ENCODE assay signal across 21 mouse cellular contexts in genomic region chr11:104123479-104123878, GRCm38 (mm10). TPM values are rescaled to one million over a fixed set of nuclear protein-coding genes. Genes with fewer than 3 reads are reported as not detected.
DNase-seq lines count a peak whose midpoint lies in the region; TF ChIP-seq lines count a peak whose summit lies in the region.
"Had no signal": no experiment of that assay in that cellular context is flagged by ENCODE, and none has a peak within 500 bp of the region (broad histone marks: within the 10 kb centered on the region; RNA-seq: fewer than 3 reads in every experiment).

No protein-coding gene starts in this region.

- H3K79me2 ChIP-seq in CH12.LX (replicated peaks; ENCODE audit: control insufficient read depth, extremely low read depth, insufficient read depth, poor library complexity, severe bottlenecking), result no peaks in the 10 kb centered on the region

- in situ Hi-C loops in CH12.LX (cut with MboI; ENCODE audit: low pct_ligation_motif_present, low pct_unique_long_range_greater_than_20kb, low sequenced_read_pairs), result no loop called here

- H3K9me3 ChIP-seq in CH12.LX (replicated peaks; ENCODE audit: low read length), result peaks cover 2% of the 10 kb centered on the region
- H3K9me3 ChIP-seq: embryonic facial prominence, embryonic 13.5 days; embryonic facial prominence, embryonic 15.5 days; forebrain, embryonic 10.5 days; forebrain, embryonic 12.5 days had no signal

- TF ChIP-seq RAD21 in CH12.LX (IDR thresholded peaks at IDR 0.05; ENCODE audit: low read depth, low read length), result no peak

- no peak overlapping the region for H3K27ac ChIP-seq in CH12.LX (ENCODE audit: insufficient read depth, low read depth)
- no peak overlapping the region for H3K27ac ChIP-seq in gastrocnemius, adult 2 months
- H3K27ac ChIP-seq: embryonic facial prominence, embryonic 13.5 days; embryonic facial prominence, embryonic 15.5 days; forebrain, embryonic 10.5 days; forebrain, embryonic 12.5 days had no signal

- TF ChIP-seq POLR2A in CH12.LX (IDR thresholded peaks at IDR 0.05; ENCODE audit: low read depth, low read length), result no peak

- H3K4me3 ChIP-seq in CH12.LX (replicated peaks in 1 of 3; ENCODE audit: low read depth in 2 of 3, low read length in 2 of 3, poor library complexity in 1 of 3), result no peak overlapping the region
- H3K4me3 ChIP-seq in gastrocnemius, adult 2 months, result no peak overlapping the region
- H3K4me3 ChIP-seq: embryonic facial prominence, embryonic 13.5 days; embryonic facial prominence, embryonic 15.5 days; erythroblast, embryonic 14.5 days; forebrain, embryonic 10.5 days; forebrain, embryonic 12.5 days had no signal

- no peak overlapping the region for H3K9ac ChIP-seq in CH12.LX (ENCODE audit: insufficient read depth, low read depth)
- H3K9ac ChIP-seq: embryonic facial prominence, embryonic 13.5 days; embryonic facial prominence, embryonic 15.5 days; forebrain, embryonic 12.5 days had no signal

- H3K36me3 ChIP-seq in CH12.LX (replicated peaks in 1 of 2; ENCODE audit: control insufficient read depth in 1 of 2, insufficient read depth in 1 of 2, low read length in 1 of 2), result no peaks in the 10 kb centered on the region
- H3K36me3 ChIP-seq: embryonic facial prominence, embryonic 13.5 days; embryonic facial prominence, embryonic 15.5 days; forebrain, embryonic 10.5 days; forebrain, embryonic 12.5 days had no signal

- intact Hi-C loops in gastrocnemius, adult 2 months (cut with DNase I), result no loop called here
- intact Hi-C loops in left cerebral cortex, postnatal 4 days (cut with DNase I), result no loop called here

- DNase-seq in cerebellum, adult 9-10 months, result peak; percentile 33
- DNase-seq in cerebellum, postnatal 10 days, result no peak
- no peak for DNase-seq in CH12.LX (ENCODE audit: extremely low read depth)
- DNase-seq in ZHBTc4 (ENCODE audit: low read depth, low spot score), result peak; percentile 18
- DNase-seq in testis, postnatal 14 days (ENCODE audit: low spot score), result no peak
- no peak for DNase-seq in gastrocnemius, adult 2 months
- DNase-seq in left cerebral cortex, postnatal 4 days, result no peak
- DNase-seq: adrenal gland, adult 2 months; adrenal gland, postnatal 10 days; adrenal gland, postnatal 25 days; cerebellum, adult 11 months; cerebellum, postnatal 36 days; embryo, embryonic 11 days had no signal

- no peak for TF ChIP-seq EP300 in CH12.LX (IDR thresholded peaks at IDR 0.05; ENCODE audit: low read length)

- TF ChIP-seq CTCF in CH12.LX (conservative IDR thresholded peaks at IDR 0.05 in 1 of 2, IDR thresholded peaks at IDR 0.05 in 1 of 2; ENCODE audit: low read depth in 2 of 2, low read length in 2 of 2), result no peak
- TF ChIP-seq CTCF in gastrocnemius, adult 2 months (IDR thresholded peaks at IDR 0.05), result no peak

- H3K4me2 ChIP-seq in CH12.LX (ENCODE audit: insufficient read depth, low read depth, poor library complexity, severe bottlenecking), result no peak overlapping the region
- H3K4me2 ChIP-seq: embryonic facial prominence, embryonic 13.5 days; embryonic facial prominence, embryonic 15.5 days; forebrain, embryonic 12.5 days had no signal

- dilution Hi-C loops in CH12.LX (cut with MboI; ENCODE audit: extremely low pct_ligation_motif_present, extremely low pct_unique_long_range_greater_than_20kb, low sequenced_read_pairs), result no loop called here

- peaks cover 2% of the 10 kb centered on the region for H3K27me3 ChIP-seq in CH12.LX (replicated peaks)
- H3K27me3 ChIP-seq: forebrain, embryonic 12.5 days; Patski had no signal

- no peaks in the 10 kb centered on the region for H3K4me1 ChIP-seq in CH12.LX (ENCODE audit: control insufficient read depth in 1 of 2, insufficient read depth in 2 of 2)
- H3K4me1 ChIP-seq: embryonic facial prominence, embryonic 13.5 days; embryonic facial prominence, embryonic 15.5 days; forebrain, embryonic 10.5 days; forebrain, embryonic 12.5 days had no signal

TF ChIP-seq in CH12.LX, 34 proteins besides CTCF, POLR2A, EP300 and RAD21:
- TF ChIP-seq CHD1 (IDR thresholded peaks at IDR 0.05; ENCODE audit: low read depth, low read length) (no peak), USF1 (IDR thresholded peaks at IDR 0.05; ENCODE audit: low read depth, low read length) (0 out of 2 replicates have a peak, but pooled peaks have one; percentile 13), MEF2A (IDR thresholded peaks at IDR 0.05; ENCODE audit: borderline replicate concordance, low read depth, low read length) (no peak), BHLHE40 (IDR thresholded peaks at IDR 0.05; ENCODE audit: low read depth, low read length) (peak; percentile 57), ETS1 (conservative IDR thresholded peaks at IDR 0.05; ENCODE audit: low read depth, low read length) (no peak)

RNA-seq across cellular contexts. Expression of gene Crhr1, which starts 9.2 kb away (rescaled TPM):
- total RNA-seq in CH12.LX (2012; rRNA removed) (not detected in 2 replicates), CH12.LX (2014; rRNA removed) (not detected in 2 replicates)
- polyA plus RNA-seq in CH12.LX (2012; ENCODE audit: insufficient read length, low read depth), result not detected in 2 replicates
- not detected for total RNA-seq in gastrocnemius, adult 2 months (2021)
- total RNA-seq in left cerebral cortex, postnatal 4 days (2021), result 10 to 100 TPM; 23.8 to 26.0 TPM
- total RNA-seq: adrenal gland, adult 2 months; adrenal gland, postnatal 10 days; common myeloid progenitor, adult 5-6 weeks had no signal
- polyA plus RNA-seq: CD4-positive, CD25-positive, alpha-beta regulatory T cell, adult 4 months; erythroblast, embryonic 14.5 days; Patski had no signal

Comparison
In these comparisons a context has a peak if more than half of its experiments do, and no peak if none do; other contexts are left out.
1. DNase-seq: peak in cerebellum, adult 9-10 months (single experiment) and ZHBTc4 (single experiment); none in cerebellum, postnatal 10 days (0 of 2), CH12.LX (single experiment), testis, postnatal 14 days (single experiment), gastrocnemius, adult 2 months (single experiment) and left cerebral cortex, postnatal 4 days (single experiment).
2. RNA of gene Crhr1, which starts 9.2 kb away (total RNA-seq): 23.8 to 26.0 TPM in left cerebral cortex, postnatal 4 days; not detected in CH12.LX and not detected in gastrocnemius, adult 2 months; every median in the first group is over 10 times any median in the second.